Mouse (Mus musculus) lung, adult 18-20 months (tissue): ENCODE results near the gene Slc6a6.
A peak's percentile ranks its signal among the peaks of the same experiment; 100 is the strongest.

ENCODE experiments used
- DNase-seq, 2 experiments: peaks; one replicate each; pipeline ENCODE4 v3.0.0; 2022; ENCODE audit warnings: mixed read lengths in 2 of 2

The Slc6a6 gene

GRCm38 (mm10) chr6:91795640-91796039, 111.8 kb downstream of the Slc6a6 start:
- DNase-seq = no peak

- DNase-seq = no peak
These were observed 112.2 kb downstream of the Slc6a6 start for GRCm38 (mm10) chr6:91796064-91796463.

- no peak for DNase-seq
These were observed 112.9 kb downstream of the Slc6a6 start for GRCm38 (mm10) chr6:91796736-91797135.

GRCm38 (mm10) chr6:91798496-91798895, 114.6 kb downstream of the Slc6a6 start:
- peak; percentile 14 to 31 for DNase-seq

GRCm38 (mm10) chr6:91804177-91804576, 120.3 kb downstream of the Slc6a6 start:
- DNase-seq = no peak

GRCm38 (mm10) chr6:91807169-91807568, 123.3 kb downstream of the Slc6a6 start:
- DNase-seq = no peak

- no peak for DNase-seq
These were observed 124.2 kb downstream of the Slc6a6 start for GRCm38 (mm10) chr6:91808022-91808421.
